Mouse (Mus musculus) thymus, postnatal 25 days (tissue): Measurements from ENCODE around the gene Rabac1.

Source experiments
- DNase-seq: peaks from one replicate; pipeline ENCODE4 v3.0.0; 2022

The Rabac1 gene

GRCm38 (mm10) chr7:24971972-24972893 is at the start of gene Rabac1:
Gene Rabac1 (minus strand): TSS chr7:24972754.
- DNase-seq, result peak; percentile 88

DNA sequence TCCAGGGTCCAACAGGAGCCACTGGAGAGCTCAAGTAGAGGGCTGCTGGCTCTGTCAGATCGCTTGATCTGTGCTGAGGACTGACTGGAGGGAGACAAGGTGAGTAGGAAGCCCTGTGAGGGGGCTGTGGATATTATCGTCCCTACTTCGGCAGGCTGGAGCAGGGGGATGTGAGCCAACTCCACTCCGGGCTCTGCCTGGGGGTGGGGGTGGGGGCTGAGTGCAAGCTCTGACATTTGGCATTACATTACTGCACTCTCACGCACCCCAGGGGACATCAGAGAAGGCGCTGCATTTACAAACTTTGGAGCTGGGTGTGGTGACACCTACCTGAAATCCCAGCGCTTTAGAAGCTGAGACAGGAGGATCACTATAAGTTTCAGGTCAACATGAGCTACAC is 39.0 kb upstream of the Rabac1 start:
- DNase-seq, result no peak

GRCm38 (mm10) chr7:25010090-25010913 is 37.7 kb upstream of the Rabac1 start:
- peak; percentile 44 for DNase-seq

- DNase-seq, result no peak
Measured at GRCm38 (mm10) chr7:25009099-25009700, 36.6 kb upstream of the Rabac1 start.

DNA sequence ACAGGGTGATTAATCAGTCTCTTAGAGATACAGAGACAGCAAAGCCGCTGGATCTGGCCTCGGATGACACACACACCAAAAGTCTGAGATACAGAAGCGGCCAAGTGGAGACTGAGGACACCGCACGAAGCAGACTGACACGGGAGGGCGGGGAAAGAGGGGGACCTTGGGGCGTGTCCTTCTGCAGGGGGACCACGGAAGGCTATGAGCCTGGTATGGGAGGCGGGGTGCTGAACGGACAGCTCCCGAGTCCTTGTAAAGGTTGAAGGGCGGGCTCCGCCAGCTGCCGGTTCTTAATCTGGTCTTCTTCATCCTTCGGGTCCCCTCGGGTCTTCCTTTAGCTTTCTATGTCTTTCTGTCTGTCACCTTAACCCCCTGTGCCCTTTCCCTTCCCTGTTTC is 36.1 kb upstream of the Rabac1 start:
- peak; percentile 73 for DNase-seq

DNA sequence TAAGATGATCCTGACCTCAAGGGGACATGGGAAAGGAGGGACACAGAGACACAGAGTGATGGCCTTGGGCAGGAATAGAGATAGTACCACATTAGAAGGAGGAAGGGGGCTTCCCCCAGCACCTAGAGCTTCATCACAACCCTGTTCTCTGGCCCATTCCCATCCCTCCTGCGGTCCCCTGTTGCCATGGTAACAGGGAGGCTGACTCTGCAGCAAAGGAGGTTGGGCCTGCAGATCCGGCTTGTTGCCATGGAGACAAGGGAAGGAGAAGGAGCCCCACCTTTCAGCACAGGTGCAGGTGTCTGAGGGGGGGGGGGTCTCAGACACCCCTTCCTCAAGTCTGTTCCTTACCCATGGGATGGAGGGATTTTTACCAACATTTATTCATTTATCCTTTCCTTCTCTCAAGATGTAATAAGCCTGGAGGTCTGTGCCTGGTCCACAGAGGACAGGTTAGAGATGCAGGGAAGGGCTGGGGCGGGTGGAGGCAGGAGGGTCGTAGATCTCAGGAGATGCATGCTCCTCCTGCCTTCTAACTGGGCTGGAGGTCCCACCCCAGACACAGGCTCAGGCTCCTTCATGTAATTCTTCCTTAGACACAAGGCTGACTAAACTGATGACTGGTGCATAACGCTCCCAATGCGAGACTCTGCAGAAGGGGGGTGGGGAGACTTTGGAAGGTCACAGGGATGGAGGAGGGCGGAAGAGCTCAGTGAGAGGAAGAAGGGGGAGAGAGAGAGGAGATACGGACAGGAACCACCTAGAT is 35.2 kb upstream of the Rabac1 start:
- DNase-seq, result no peak

DNA sequence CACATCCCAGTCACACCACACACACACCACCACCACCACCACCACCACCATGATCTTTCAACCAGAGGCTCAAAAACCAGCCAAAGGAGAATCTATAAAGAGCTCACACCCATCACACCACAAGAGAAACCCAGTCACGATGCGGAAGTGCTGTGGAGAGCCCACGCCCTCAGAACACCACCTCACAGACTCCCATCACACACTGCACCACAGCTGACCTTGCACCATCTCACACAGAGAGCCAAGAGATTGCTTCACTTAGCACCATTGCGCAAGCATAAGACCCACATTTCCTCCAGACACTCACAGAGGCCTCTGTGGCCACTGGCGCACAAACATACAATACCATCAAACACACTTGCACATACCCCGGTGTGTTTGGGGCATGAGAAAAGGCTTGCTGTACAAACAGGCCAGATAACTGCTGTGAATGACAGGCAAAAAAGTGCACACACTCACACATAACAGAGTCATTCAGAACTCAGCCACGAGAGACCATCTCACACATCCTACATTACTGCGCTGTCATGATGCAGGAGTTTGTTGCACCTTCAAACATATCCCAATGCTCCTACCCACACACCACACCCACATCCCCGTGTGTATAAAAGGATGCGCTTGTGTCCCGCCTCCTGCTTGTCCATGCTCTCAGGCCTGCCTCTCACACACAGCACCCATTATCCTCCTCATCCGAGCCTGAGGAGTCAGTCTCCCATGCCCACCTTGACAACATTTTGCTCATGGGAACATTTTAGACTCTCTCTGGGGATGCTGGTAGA is 34.2 kb upstream of the Rabac1 start:
- DNase-seq, result no peak

- DNase-seq, result no peak
Measured at GRCm38 (mm10) chr7:25006171-25006570, 33.6 kb upstream of the Rabac1 start.

DNA sequence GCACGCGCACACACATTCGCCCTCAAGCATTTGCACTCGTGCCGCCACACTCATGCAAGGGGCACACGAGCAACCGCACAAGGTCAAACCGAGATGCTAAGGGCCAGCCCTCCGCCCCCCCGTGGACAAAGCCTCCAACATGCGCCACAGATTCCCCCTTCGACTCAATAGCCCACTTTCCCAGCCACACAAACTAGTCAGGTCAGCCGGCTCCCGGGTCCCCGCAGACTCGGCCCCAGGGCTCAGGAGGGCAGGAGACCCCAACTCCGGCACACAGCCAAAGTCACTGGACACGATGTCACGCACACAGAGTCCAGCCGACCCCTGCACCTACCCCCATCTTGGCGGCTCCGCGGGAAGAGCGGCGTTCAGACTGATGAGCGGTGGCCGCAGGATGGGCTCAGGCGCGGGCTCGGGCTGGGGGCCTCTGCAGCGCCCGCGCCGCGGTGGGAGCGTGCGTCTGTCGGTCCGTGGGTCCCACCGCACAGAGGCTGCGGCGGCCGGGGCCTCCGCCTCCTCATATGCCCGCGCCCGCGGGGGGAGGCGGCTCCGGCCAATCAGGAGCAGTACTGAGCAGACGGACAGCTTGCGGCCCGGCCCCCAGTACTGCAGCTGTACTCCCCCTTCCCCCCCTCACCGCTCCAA is 33.0 kb upstream of the Rabac1 start, which contains the start of gene Atp1a3:
TSS of gene Atp1a3 (minus strand) at position 538 of the 645 bp plus-strand sequence.
- DNase-seq, result peak; percentile 47

DNA sequence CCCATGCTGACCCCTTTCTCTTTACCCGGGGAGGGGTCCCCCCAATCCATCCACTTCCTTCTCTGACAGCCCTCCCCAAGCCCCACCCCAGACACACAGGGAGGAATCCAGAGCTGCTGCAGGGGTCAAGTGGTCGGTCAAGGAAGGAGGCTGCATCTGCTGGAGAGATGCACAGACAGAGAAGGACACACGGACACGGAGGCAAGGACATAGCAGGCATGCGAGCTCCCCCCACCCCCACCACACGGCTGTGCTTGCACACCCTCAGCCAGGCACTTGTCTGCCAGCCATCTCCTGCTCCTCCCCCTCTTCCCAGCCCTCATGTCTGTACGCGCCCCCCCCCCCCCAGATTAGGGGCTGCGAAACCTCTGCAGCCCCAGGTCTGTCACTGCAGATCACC is 32.3 kb upstream of the Rabac1 start:
- no peak for DNase-seq

- no peak for DNase-seq
Measured at GRCm38 (mm10) chr7:25003820-25004388, 31.4 kb upstream of the Rabac1 start.

DNA sequence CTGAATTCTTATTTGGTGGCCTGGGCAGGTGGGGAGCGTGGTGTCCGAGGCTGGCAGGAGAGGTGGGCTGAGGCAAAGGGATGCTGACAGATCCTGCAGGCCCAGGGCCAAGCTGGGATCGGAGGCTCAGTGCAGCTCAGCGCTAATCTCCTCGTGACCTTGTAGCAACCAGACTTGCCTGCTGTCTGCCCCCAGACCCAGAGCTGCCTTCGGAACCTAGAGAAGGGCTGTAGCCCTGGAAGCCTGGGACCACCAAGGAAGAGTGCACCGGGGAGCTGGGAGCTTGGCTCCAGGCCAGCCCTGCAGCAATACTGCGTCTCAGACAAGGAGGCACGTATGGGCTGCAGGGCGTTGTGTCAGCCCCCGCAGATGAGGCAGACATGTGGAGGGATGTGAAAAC is 30.7 kb upstream of the Rabac1 start:
- DNase-seq, result no peak

- peak; percentile 82 for DNase-seq
Measured at GRCm38 (mm10) chr7:25000711-25001110, 28.2 kb upstream of the Rabac1 start.

GRCm38 (mm10) chr7:25000211-25000610 is 27.7 kb upstream of the Rabac1 start:
- peak; percentile 59 for DNase-seq

DNA sequence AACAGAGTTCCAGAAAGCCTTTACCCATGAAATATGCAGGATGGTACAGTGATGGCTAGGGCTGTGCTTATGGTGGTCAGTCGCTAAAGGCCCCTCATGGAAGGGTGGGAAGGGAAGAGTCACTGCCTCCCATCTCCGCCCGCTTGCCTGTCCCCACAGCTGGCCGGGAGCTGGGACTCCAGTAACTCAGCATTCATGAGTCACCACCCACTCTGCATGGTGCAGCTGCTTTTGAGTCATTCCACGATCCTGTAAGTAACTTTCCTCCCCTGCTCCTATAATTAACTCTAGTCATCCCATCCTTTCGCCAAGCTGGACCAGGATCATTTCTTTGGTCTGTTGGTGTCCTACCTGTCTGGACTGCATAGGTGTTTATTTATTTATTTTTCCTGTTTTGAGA is 20.5 kb upstream of the Rabac1 start:
- no peak for DNase-seq

GRCm38 (mm10) chr7:24990478-24990877 is 17.9 kb upstream of the Rabac1 start:
- DNase-seq, result no peak

GRCm38 (mm10) chr7:24987941-24988340 is 15.4 kb upstream of the Rabac1 start:
- no peak for DNase-seq

DNA sequence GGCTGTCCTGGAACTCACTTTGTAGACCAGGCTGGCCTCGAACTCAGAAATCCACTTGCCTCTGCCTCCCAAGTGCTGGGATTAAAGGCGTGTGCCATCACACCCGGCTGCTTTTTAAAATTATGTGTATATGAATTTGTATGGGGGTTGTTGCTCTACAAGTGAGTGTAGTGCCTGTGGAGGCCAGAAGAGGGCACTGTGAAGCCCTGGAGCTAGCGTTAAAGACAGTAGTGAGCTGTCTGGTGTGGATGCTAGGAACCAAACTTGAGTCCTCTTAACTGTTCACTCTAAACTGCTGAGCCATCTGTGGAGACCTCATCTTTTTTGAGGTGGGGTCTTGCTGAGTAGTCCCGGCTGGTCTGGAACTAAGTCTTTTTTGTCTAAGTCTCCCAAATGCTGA is 13.2 kb upstream of the Rabac1 start:
- peak; percentile 42 for DNase-seq

DNA sequence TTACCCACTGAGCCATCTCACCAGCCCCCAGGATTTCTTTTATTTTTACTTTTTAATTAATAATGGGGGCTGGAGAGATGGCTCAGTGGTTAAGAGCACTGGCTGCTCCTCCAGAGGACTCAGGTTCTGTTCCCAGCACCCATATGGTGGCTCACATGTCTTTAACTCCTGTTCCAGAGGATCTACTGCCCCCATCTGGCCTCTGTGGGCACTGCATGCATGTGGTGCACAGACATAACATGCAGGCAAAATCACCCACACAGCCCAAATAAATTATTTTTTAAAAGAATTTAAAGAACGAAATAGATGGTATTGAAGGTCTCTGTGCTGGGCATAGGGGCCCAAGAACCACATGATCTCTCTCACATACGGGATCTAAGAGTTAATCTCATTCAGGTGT is 11.8 kb upstream of the Rabac1 start:
- DNase-seq, result no peak

DNA sequence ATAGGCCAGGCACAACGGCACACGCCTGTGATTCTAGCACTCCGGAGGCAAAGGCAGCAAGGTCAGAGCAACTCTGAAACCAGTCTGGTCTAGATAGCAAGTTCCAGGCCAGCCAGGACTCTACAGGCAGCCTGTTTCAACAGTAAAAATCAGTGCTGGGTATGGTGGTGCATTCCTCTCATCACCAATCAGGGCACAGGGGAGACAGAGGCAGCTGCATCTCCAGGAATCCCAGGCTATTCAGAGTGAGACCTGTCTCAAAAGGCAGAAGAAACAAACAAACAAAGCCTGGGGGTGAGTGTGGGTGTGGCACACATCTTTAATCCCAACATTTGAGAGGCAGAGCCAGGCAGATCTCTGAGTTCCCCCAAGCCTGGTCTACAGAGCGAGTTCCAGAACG is 10.8 kb upstream of the Rabac1 start:
- no peak for DNase-seq

DNA sequence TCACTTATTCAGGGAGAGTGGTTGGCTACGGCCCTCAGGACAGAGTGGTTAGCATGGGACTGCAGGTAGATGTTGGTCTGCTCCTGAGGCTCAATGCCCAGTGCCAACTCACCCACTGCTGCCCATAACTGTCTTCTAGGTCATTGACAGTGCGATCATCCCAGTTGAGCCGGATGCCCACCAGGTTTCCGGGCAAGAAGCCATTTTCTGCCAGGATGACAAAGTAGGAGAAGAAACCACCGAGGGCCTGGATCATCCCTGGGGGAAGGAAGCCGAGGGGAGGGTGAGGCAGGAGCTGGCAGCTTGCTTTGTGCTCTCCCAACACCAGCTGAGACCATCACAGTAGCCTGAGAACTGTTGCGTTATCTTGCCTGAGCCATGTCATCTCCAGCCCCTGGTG is 7.9 kb upstream of the Rabac1 start:
- DNase-seq, result no peak
